In the genomic region with DNA sequence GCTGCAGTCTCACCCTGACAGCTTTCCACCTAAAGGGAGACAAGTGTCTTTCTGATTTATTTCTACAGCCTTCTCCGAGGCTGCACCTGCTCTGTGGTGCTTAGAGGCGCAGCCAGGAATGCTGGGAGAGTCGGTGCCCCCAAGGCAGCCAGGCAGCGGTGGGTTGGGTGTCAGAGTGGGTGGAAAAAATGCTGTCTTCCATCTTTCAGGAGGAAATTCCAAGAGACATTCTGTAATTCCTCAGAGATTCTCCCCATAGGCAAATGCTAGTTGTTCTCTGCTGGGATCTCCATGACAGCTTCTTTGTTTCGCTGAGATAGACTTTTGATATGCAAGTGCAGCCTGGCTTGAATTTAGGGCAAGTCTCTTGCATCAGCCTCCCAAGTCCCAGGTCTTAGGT, we compare ENCODE assay signal across 26 mouse cellular contexts.
DNase-seq lines count a peak whose midpoint lies in the region; ATAC-seq and TF ChIP-seq lines count a peak whose summit lies in the region.
"Had no signal": no experiment of that assay in that cellular context is flagged by ENCODE, and none has a peak within 500 bp of the region (broad histone marks: within the 10 kb centered on the region; RNA-seq: fewer than 3 reads in every experiment).

No protein-coding gene starts in this region.

- ATAC-seq in frontal cortex, adult (ENCODE audit: low TSS enrichment) = peak; percentile 84
- no peak for ATAC-seq in kidney, postnatal 0 days (replicated peaks; ENCODE audit: low FRiP score, low read depth)
- ATAC-seq: CD4-positive, CD25-positive, alpha-beta regulatory T cell, adult 4 months; forebrain, embryonic 14.5 days; intestine, embryonic 16.5 days; midbrain, embryonic 13.5 days had no signal

- H3K36me3 ChIP-seq in kidney, postnatal 0 days (ENCODE audit: insufficient read depth, low read length) = no peaks in the 10 kb centered on the region
- H3K36me3 ChIP-seq in E14TG2a.4 (ENCODE audit: insufficient read depth, low read length) = no peaks in the 10 kb centered on the region
- H3K36me3 ChIP-seq in hindbrain, embryonic 10.5 days = no peaks in the 10 kb centered on the region
- H3K36me3 ChIP-seq: embryonic facial prominence, embryonic 13.5 days; hindbrain, embryonic 15.5 days; limb, embryonic 13.5 days; lung, embryonic 15.5 days; midbrain, embryonic 13.5 days; stomach, embryonic 15.5 days had no signal

- WGBS in kidney, postnatal 0 days = 40% methylated on average over 5 of the region's 5 CpGs
- WGBS in hindbrain, embryonic 10.5 days = 83% methylated on average over 5 of the region's 5 CpGs

- H3K27ac ChIP-seq in kidney, postnatal 0 days = no peak overlapping the region
- H3K27ac ChIP-seq in hindbrain, embryonic 10.5 days = no peak overlapping the region
- H3K27ac ChIP-seq: embryonic facial prominence, embryonic 13.5 days; gastrocnemius, adult 2 months; hindbrain, embryonic 15.5 days; limb, embryonic 13.5 days; liver, embryonic 14.5 days; lung, embryonic 15.5 days; macrophage; midbrain, embryonic 13.5 days; stomach, embryonic 15.5 days had no signal

- no peaks in the 10 kb centered on the region for H3K27me3 ChIP-seq in kidney, postnatal 0 days (ENCODE audit: insufficient read depth, low read length)
- H3K27me3 ChIP-seq in E14TG2a.4 (ENCODE audit: insufficient read depth, low read length) = no peaks in the 10 kb centered on the region
- no peaks in the 10 kb centered on the region for H3K27me3 ChIP-seq in hindbrain, embryonic 10.5 days (ENCODE audit: insufficient read depth, poor library complexity, severe bottlenecking)
- H3K27me3 ChIP-seq: embryonic facial prominence, embryonic 13.5 days; hindbrain, embryonic 15.5 days; limb, embryonic 13.5 days; lung, embryonic 15.5 days; midbrain, embryonic 13.5 days; stomach, embryonic 15.5 days had no signal

- no peaks in the 10 kb centered on the region for H3K9me3 ChIP-seq in kidney, postnatal 0 days (replicated peaks; ENCODE audit: low read length)
- 0 out of 2 replicates have a peak, but pooled peaks cover 2% of the 10 kb centered on the region for H3K9me3 ChIP-seq in E14TG2a.4 (ENCODE audit: low read length)
- H3K9me3 ChIP-seq in hindbrain, embryonic 10.5 days = peaks cover 4% of the 10 kb centered on the region
- H3K9me3 ChIP-seq: embryonic facial prominence, embryonic 13.5 days; hindbrain, embryonic 15.5 days; limb, embryonic 13.5 days; lung, embryonic 15.5 days; stomach, embryonic 15.5 days had no signal

- no peak for DNase-seq in frontal cortex, postnatal 25 days (ENCODE audit: low spot score in 2 of 2)
- peak; percentile 8 for DNase-seq in kidney, postnatal 0 days (ENCODE audit: low spot score)
- DNase-seq in kidney, postnatal 14 days = no peak
- DNase-seq in mesoderm, embryonic 11.5 days (ENCODE audit: low read depth, low spot score) = peak; percentile 36
- no peak for DNase-seq in hindbrain, embryonic 10.5 days (ENCODE audit: low spot score)
- DNase-seq in embryo, embryonic 9.5 days (ENCODE audit: extremely low spot score) = no peak
- DNase-seq: cerebellum, adult 9-10 months; gastrocnemius, adult 2 months; heart, postnatal 36 days; kidney, postnatal 36 days; layer of hippocampus, adult 9-11 months; right cerebral cortex, postnatal 14 days; thymus, adult 2 months had no signal

- H3K4me3 ChIP-seq in kidney, postnatal 0 days (replicated peaks; ENCODE audit: low read depth, low read length) = no peak overlapping the region
- peak overlapping the region; percentile 62 for H3K4me3 ChIP-seq in E14TG2a.4 (replicated peaks; ENCODE audit: low read length)
- no peak overlapping the region for H3K4me3 ChIP-seq in hindbrain, embryonic 10.5 days
- H3K4me3 ChIP-seq: embryonic facial prominence, embryonic 13.5 days; gastrocnemius, adult 2 months; hindbrain, embryonic 15.5 days; limb, embryonic 13.5 days; lung, embryonic 15.5 days; midbrain, embryonic 13.5 days; stomach, embryonic 15.5 days had no signal

- H3K9ac ChIP-seq in kidney, postnatal 0 days (ENCODE audit: low read depth, low read length) = no peak overlapping the region
- H3K9ac ChIP-seq: embryonic facial prominence, embryonic 13.5 days; hindbrain, embryonic 15.5 days; limb, embryonic 13.5 days; liver, embryonic 14.5 days; lung, embryonic 15.5 days; midbrain, embryonic 13.5 days; stomach, embryonic 15.5 days had no signal

- H3K4me2 ChIP-seq in kidney, postnatal 0 days (ENCODE audit: low read length) = no peak overlapping the region
- H3K4me2 ChIP-seq: embryonic facial prominence, embryonic 13.5 days; hindbrain, embryonic 15.5 days; limb, embryonic 13.5 days; lung, embryonic 15.5 days; midbrain, embryonic 13.5 days; stomach, embryonic 15.5 days had no signal

- 0 out of 2 replicates have a peak, but pooled peaks cover 4% of the 10 kb centered on the region for H3K4me1 ChIP-seq in kidney, postnatal 0 days (replicated peaks; ENCODE audit: insufficient read depth, low read length)
- peaks cover 31% of the 10 kb centered on the region for H3K4me1 ChIP-seq in E14TG2a.4 (replicated peaks; ENCODE audit: low read depth, low read length)
- 0 out of 2 replicates have a peak, but pooled peaks cover 2% of the 10 kb centered on the region for H3K4me1 ChIP-seq in hindbrain, embryonic 10.5 days (replicated peaks)
- H3K4me1 ChIP-seq: embryonic facial prominence, embryonic 13.5 days; midbrain, embryonic 13.5 days; stomach, embryonic 15.5 days had no signal

- no peak for TF ChIP-seq CTCF in kidney, postnatal 0 days (IDR thresholded peaks at IDR 0.05; ENCODE audit: low read depth)
- TF ChIP-seq CTCF in E14TG2a.4 (conservative IDR thresholded peaks at IDR 0.05; ENCODE audit: low read length) = no peak

Comparison
In these comparisons a context has a peak if more than half of its experiments do, and no peak if none do; other contexts are left out.
1. DNase-seq: peak in kidney, postnatal 0 days (single experiment) and mesoderm, embryonic 11.5 days (single experiment); none in frontal cortex, postnatal 25 days (0 of 2), kidney, postnatal 14 days (single experiment), hindbrain, embryonic 10.5 days (single experiment) and embryo, embryonic 9.5 days (single experiment).